Mouse (Mus musculus): Measurements from ENCODE around the gene Tnfsf14.

The Tnfsf14 gene

DNA sequence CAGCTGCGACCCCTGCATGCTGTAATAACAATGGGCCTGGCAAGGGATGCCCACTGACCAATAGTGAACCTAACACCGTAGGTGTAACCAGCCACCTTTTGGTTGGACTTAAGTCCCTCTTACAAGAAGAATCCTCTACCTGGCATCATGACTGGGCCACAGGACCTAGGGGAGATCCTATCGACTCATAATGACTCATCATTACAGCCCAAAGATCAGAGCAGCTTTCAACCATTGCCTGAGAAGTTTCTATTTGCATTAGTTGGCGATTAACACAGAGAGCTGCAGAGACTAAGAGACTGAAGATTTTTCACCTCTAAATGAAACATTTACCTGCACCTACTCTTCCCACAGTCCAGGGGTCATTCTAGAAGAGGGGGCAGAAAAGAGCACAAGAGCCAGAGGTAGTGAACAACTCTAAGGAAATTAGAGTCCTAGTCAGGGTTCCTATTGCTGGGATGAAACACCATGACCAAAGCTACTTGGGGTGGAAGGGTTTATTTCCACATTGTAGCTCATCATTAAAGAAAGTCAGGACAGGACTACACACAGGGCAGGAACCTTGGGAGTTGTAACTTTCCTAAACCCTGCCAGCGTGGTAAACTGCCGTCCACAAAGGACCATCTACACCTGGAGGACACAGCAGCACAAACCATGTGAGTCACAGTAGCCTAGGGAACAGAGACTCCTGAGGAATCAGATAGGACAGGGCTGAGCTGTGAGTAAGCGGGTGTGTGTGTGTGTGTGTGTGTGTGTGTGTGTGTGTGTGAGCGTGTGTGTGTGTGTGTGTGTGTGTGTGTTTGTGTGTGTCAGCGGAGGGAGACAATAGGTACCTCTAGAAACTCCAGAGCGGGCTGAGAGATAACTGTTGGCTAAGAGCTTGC lies 8.1 kb upstream of the Tnfsf14 start:
- peak; percentile 74 for DNase-seq

DNA sequence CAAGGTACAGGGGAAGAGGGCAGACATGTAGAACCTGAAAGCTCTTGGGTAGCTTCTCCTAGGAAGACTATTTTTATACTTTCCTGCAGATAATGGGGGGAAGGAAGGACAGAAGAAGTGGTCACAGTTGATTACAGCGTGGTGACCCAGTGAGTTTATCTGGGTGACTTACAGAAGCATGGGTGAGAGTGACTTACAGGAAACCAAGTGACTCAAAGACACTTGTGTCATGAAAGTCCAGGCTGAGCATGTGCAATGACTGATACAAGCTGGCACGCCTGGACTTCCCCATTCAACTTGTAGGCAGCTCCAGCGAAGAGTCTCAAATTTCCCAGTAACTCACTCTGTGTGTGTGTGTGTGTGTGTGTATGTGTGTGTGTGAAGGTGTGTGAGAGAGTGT lies 4.3 kb upstream of the Tnfsf14 start:
- DNase-seq = peak; percentile 60

DNA sequence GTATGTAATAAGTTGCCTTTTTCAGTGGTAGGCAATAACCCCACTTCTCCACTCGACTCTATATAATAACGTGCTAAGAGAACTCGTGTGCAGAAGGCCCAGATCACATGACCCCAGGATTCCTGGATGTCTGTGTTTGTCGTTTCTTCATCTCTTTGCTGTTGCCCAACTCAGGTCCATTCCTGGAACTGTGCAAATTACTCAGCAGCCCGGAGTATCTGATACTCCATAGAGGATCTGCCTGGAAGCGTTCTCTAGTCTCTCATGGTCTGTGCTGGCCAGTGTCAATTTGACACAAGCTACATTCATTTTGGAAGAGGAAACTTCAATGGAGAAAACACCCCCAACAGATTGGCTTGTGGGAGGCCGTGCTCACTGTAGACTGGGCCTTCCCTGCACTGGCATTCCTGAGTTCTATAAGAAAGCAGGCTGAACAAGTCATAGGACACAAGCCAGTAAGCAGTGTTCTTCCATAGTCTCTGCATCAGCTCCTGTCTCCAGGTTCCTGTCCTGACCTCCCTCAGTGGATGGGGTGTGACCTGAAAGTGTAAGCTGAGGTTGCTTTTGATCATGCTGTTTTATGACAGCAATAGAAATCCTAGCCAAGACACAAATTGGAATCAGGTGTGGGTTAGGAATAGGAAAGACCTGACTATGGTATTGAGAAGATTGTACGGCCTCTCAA lies 1.5 kb upstream of the Tnfsf14 start:
- DNase-seq = peak; percentile 71

DNA sequence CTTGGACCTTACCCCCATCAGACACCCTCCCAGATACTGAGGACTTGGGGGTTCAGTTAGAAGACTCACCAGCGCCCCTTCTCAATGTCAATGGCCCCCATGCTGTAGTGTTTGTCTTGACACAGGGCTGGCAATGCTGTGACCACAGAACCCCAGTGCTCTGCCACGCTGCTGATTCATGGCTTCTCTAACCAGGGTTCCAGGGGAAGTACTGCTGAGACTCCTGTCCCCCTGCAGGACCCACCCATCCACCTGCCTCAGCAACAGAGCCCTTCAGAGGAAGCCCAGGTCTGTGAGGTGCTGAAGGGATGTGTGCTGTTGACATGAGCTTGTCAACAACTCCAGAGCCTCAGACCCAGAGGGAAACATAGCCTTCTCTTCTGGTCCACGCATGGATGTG lies 794 bp upstream of the Tnfsf14 start:
- peak; percentile 80 for DNase-seq

DNA sequence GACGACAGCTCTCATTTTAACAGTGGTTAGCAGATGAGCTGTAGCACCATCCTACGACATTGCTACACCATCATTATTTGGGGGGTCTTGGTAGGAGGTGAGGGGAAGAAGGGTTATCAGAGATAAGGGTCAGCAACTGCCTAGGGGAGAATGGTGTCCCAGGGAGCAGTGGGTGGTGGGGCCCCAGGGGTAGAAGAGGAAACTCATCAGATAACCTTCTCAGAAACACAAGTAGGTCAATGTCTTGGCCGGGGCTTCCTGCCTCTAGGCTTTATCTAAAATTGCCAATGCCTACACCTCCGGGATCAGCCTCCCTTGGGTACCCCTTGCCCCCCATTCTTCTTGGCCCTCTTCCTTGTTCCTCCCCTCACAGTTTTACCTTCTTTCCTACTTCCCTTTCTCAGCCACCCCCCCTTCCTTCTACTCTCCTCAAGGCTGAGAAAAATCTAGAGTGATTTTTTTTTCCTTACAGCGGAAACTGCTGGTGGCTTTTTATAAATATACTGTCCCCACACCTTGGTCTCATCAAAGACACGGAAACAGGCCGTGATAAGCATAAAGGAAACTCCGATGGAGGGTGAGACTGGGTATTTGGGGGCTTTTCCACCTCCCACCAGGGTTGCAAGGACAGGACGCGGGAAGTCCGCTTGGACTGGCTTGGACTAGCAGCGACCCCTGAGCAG lies 5.3 kb downstream of the Tnfsf14 start:
- peak; percentile 71 for DNase-seq

DNA sequence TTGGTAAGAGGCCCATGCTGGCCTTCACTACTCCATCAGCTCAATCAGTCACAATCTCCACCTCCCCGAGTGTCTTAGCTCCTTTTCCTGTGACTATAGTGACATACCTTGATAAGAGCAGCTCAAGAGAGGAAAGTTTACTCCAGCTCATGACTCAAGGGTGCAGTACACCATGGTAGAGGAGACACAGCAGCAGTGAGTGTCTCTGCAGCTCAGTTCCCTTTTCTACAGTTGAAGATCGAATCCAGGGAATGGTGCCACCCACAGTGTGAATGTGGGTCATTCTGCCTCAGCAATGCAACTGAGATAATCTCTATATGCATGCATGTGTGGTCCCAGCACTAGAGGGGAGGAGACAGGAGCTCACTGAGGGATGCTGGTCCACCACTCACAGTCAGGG lies 8.3 kb downstream of the Tnfsf14 start:
- peak; percentile 75 for DNase-seq

DNA sequence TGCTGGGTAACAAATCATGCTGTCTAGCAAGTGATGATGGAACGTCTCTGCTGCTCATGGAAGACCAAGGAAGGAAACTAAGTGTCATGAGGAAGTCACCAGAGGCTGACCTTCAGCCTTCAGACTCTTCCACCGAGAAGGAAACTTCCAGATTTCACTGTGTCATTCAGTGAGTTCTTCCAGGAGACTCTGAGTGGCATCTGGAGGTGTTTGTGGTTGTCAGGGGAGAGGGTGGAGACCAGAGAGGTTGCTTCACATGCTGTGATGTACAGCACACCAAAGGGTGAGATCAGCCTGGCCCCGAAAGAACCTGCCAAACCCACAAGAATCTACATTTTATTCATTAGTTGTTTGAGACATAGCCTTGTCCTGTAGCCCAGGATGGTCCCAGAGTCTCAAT lies 11.1 kb downstream of the Tnfsf14 start:
- peak; percentile 59 for DNase-seq

DNA sequence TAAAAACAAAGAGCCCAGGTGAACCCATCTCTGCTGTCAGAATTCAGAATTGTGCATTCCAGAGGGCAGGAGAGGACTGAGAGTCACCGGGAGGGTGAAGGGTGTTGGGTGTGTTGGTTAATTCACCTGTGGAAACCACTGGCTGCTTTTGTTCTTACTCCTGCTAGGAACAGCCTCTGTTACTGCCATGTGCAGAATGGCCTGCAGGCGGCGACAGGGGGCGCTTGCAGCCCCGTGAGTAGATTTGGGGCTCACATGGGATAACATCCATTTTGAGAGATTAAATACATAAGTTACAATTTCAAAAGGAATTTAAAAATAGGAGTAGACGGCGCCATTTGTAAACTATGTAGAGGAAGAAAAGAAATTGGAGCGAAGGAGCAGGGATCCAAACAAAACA lies 13.6 kb downstream of the Tnfsf14 start:
- DNase-seq = peak; percentile 89

DNA sequence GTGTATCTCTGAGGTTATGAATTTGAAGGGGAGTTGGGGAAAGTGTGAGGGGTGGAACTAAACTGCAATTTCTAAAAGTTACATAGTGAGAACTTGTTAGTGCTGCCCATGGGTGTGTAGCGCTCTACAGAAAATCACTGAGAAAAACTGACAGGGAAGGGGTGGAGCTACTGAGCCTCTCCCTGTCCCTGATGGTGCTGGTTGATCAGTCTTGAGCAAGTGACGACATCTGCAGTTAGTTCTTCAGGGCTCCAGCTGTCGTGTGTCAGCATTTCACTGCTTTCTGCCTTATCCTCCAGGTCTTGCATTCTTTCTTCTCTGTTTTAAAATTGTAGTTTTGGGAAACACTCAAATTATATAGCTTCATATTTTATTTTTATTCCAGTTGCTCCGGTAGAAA lies 20.6 kb downstream of the Tnfsf14 start:
- DNase-seq = peak; percentile 59

DNA sequence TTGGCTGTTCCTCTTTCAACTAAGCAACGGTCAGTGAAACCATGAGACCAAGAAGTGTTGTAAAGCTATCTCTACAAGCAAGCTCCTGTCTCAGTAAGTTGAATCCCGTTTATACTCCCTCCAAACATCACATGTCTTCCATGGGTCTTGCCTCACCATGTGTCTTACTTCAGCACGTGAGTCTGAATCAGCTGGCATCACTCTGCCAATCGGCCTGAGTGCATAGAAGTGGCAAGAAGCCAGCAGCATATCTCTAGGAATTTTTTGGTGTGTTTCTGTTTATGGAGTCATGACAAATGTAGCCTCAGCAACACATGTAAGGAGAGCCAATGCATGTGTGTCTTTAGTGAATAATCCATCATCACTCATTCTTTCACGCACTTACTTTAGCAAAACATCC lies 21.6 kb downstream of the Tnfsf14 start:
- peak; percentile 74 for DNase-seq

DNA sequence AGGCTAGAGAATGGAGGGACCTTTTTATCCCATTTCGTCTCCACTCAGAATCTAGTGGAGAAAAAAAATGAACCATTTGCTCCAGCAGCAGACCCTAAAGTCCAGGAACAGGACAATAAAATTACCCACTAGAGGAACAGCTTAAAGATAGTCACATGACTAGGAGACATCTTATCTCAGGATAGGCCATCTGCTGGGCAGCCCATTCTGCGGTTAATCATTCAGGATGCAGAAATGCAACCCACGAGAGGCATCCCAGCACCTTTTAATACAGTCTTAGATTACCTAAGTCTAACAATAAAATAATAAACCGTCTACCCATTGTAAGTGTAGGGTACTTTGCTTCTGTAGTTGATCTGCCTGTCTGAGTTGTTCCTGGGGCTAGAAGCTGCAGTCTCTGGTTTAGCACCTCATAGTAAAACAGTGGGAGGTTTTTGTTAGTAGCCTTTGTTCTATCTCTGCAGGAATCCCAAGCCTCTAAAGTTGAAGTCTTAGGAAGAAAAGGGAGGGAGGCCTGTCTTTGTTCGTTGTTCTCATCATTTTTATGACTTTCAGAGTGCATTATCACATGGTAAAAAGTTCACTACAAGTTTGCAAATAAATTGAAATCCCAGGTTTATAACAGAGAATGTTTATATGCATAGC lies 23.2 kb downstream of the Tnfsf14 start:
- peak; percentile 28 for DNase-seq

DNA sequence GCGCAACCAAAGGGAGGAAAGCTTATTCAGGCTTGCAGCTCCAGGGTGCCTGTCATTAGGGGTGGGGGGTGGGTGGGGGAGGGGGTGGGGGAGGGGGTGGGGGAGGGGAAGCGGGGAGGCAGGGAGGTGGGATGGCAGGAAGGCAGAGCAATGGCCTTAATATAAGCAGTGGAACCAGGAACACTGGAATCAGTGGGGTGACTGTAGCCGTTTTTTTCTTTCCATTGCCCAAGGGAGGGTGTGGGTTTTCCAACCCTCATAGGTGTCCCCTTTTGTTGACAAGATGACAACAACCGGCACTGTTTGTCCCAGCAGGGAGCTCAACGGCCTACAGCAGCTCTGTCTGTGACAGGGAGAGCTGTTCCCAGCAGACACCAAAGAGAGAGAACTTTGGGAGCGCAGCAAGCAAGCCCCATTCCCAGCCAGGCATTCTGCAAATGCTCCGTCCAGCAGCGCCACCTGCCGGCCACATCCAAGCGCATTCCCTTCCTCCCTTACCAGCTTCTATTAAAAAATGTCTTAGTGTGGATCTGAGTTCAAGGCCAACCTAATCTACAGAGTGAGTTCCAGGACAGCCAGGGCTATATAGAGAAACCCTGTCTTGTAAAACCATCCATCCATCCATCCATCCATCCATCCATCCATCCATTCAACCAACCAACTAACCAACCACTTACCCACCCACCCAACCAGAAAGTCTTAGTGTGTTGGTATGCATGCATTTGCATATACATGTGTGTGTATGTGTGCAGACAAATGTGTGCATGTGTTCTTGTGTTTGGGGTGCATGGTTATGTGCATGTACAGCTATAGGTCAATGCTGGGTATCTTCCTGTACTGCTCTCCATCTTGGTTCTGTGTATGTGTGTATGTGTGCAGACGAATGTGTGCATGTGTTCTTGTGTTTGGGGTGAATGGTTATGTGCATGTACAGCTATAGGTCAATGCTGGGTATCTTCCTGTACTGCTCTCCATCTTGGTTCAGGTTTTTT lies 26.9 kb downstream of the Tnfsf14 start:
- peak; percentile 94 for DNase-seq

DNA sequence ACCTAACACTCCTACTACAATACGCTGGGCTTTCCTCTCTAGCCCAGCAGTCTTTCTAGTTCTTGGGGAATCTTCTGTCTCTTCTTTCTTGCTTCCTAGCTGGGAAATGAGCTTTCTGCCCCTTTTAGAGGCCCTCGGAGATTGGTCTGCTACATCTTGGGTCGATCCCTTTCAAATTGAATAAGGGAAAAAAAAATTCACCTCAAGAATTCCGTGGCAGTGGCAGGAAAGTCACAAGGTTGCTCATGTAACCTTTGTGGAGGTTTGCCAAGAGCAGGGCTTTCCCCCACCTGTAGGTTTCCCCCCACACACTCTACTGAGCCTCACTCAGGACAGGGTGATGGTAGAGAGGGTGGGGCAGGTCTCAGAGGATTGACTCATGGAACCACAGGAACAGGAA lies 40.2 kb downstream of the Tnfsf14 start:
- peak; percentile 46 for DNase-seq

DNA sequence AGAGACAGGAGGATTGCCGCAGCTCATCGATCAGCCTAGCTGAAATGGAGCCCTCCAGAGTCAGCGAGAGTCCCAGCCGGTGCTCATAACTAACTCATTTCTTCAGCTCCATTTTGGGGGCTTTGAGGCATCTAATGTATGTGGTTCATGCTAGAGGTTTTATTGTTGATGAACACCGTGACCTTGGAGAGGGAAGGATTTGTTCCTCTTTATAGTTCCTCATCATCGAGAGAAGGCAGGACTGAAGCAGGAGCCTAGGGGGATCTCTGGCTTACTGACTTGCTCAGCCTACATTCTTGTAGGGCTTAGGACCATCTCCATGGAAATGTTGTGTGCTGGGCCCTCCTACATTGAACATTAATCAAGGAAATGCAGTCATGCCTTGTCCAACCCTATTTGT lies 41.0 kb downstream of the Tnfsf14 start:
- DNase-seq = peak; percentile 29

DNA sequence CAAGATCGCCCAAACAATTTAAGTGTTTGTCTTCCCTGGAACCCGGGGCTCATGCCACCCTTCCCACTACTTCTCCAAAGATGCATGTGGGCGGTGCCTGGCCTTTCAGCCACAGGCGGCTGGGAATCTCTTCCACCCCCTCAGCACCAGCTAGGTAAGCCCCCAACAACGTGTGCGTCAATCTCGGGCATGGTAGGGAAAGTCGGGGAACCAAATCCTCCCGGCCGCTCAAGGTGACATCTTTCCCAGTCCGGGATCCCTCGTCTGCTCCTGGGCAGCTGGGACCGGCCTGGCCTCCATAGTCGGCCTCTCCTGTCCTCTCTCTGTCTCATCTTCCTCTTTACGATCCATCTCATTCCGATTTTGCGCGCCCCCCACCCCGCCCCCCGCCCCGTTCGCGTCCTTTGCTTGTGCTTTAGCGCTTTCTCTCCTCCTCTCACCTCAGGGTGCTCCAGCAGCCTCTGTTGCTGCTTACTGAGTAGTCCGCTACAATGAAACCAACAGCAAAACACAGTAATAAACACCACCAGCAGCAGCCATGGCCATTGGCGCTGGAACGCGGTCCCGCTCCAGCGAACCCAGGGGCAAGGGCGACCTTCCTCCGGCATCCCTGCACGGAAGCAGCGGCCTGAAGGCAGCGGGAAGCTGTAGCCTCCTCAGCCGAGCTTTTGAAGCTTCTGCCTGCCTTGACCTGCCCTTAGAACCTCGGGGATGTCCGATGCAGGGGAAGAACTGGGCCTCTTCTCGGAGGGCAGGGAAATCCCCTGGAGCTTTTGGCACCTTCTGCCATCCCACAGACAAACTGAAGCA lies 44.8 kb downstream of the Tnfsf14 start, which contains the start of gene Cd70:
Gene Cd70, minus strand, starts transcription at position 784 of the 810 bp plus-strand sequence.
- DNase-seq = no peak

DNA sequence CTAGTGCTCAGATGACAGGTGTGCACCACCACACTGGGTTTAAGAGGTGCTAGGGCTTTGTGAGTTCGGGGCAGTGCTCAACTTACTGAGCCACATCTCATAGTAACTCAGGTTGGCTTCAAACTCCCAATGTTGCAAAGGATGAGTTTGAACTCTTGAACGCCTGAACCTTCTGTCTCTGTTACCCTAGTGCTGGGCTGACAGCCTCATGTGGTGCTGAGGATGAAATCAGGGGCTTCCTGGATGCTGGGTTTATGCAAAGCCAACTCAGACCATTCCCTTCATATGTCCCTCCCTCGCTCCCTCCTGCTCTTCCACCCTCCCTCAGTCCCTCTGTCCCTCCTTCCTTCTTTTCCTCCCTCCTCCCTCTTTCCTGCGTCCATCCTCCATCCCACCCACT lies 45.6 kb downstream of the Tnfsf14 start:
- DNase-seq = no peak

DNA sequence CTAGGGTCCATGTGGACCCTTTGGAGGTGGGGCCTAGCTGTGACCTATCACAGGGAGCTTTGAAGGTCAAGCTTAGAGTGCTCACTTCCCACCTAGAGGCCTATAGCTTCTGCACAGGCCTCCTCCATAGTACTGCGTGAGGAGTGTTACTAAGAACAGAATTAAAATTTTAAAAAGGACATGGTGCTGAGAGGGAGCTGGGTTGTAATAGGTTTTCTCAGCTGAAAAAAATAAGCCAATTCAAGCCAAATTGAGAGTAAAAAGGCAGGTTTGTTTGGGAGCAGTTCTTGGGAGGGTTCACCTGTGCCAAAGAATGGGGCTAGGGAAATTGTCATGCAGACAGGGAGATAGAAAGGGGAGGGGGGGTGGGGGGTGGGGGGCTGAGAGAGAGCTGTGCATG lies 48.9 kb downstream of the Tnfsf14 start:
- DNase-seq = no peak

DNA sequence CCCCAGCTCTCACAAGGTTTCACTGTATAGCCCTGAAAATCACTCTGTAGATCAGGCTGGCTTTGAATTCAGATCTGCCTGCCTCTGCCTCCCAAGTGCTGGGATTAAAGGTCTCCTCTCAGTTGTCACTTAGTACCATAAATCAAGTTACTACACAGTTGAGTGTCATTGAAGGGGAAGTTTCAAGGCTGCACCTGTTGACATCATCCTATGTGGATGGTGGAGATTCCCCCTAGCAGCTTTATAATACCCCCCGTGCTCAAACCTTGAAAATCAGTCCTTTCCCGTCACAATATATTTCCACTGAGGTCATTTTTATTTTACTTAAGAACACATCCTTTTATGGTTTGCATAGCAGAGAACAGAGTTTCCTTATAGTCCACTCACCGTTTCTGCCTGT lies 50.3 kb downstream of the Tnfsf14 start:
- DNase-seq = no peak

DNA sequence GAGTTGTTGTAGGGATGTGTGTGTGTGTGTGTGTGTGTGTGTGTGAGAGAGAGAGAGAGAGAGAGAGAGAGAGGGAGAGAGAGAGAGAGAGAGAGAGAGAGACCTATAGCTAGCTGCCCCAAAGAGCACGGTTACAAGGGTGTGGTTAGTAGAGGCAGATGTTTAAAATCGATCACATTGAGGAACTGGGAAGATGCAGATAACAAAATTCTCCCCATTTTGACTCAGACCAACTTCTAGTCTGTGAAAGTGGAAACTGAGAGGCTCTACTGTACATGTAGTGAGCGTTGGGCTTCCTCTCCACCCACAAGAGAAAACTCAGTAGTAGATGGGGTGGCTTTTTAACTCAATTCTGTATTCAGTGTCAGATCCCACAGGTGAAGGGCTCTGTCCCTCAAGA lies 54.3 kb downstream of the Tnfsf14 start:
- DNase-seq = no peak
